Mouse (Mus musculus): ENCODE data around the gene Mas1. TPM values are rescaled to one million over a fixed set of nuclear protein-coding genes. Genes with fewer than 3 reads are reported as not detected.

Gene Mas1
- total RNA-seq (2023): not detected in 2 replicates

GRCm38 (mm10) chr17:12868043-12868442, at the start of gene Mas1:
TSS of gene Mas1 (minus strand) at chr17:12868143.

DNA sequence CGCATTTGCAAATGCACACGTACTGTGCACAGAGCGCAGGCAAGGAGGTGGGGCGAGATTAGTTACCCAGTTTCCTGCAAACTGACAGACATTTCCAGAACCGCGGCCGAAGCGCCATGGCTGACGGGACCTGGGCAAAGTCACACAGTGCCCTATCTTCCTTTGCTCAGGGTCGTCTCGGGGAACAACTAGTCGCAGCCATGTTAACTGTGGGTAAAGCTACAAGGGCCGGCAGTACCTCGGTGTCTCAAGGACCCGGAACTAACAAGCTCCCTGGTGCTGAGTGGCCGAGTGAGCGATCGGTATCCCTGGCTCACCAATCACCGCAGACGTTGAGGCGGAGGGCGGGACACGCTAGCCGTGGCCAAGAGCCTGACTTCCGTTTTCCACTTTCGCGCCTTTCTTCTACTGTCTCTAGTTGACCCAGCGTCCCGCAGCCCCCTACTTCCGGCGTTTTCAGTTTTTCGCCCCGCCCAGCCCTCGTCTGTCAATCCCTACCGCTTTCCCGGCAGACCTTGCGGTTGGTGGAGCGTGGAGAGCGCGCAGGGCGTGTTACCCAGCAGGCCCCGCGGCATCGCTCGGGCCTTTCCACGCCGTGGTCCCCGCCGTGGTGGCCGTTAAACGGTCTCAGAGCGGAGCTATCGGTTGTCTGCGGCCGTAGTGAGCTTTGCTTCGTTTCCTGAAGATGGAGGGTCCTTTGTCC, 48.1 kb upstream of the Mas1 start, which contains the start of gene Mrpl18:
Mrpl18 (minus strand) TSS at position 465 of the 703 bp plus-strand sequence.

GRCm38 (mm10) chr17:12915488-12915880, 47.5 kb upstream of the Mas1 start, which contains the start of gene Tcp1:
TSS of gene Tcp1 (plus strand) at chr17:12915701.

DNA sequence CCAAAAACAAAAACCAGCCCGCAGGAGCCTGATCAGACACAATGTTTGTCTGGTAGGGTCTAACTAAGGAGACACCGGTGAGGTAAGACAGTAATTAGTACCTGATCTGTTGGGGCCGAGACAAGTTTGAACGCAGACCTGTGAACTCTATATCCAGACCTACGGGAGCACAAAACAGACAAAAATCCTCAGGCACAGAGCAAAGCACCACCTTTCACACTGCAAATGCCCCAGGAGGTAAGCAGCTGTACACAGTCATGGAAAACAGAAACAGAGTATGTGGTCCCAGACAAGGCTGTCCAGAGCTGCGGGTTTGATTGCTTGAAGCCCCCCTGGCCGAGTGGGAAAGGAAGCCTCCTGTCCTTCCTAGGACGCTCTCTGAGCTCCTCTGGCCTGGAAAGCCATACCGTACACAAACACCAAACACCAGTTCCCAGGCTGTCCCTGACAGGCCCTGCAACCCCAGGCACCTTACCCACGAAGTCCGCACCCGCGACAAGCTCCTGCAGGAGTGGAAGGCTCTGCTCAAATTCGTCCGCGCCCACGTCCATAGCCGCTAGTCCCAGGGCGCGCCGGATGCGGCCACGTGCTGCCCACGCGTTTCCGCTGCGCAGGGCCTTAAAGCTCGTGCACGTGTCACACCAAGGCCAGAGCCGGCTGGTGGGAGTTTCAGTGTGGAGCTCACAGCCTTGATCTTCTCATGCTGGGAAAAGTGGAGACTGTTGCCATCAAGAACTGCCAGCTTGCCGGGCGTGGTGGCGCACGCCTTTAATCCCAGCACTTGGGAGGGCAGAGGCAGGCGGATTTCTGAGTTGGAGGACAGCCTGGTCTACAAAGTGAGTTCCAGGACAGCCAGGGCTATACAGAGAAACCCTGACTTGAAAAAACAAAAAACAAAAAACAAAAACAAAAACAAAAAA, 41.7 kb upstream of the Mas1 start, which contains the start of gene Pnldc1:
Pnldc1 (minus strand) TSS at position 870 of the 920 bp plus-strand sequence.

DNA sequence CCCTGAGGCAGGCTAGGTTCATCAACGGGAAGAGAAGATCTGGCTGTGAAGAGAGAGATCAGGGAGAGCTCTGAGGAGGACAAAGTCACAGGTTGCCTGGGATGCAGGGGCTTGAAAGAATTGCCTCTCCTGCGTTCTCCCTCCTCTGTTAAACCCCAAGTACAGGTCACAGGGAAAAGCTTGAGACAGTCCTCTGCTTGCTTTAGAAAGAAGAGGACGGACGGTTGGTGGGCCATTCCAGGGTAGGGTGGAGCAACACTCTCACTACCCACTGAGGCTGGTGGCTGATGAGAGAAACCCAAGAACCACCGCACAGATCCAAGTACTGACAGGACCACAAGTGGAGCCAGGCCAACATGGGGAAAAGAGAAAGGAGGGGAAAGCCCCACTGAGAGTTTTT, 7.8 kb upstream of the Mas1 start, which contains the start of gene Mrgprh:
Mrgprh (plus strand) TSS at position 301 of the 400 bp plus-strand sequence.

Other genes starting within 250 kb of the Mas1 start
- not detected in 2 replicates for gene Slc22a1, start 192.3 kb downstream of the Mas1 start, total RNA-seq (2023)
- 25.6 and 28.2 TPM in 2 replicates for gene Igf2r, start 98.5 kb downstream of the Mas1 start, total RNA-seq (2023)
- gene Mrgprh, start 7.9 kb upstream of the Mas1 start, total RNA-seq (2023): not detected in 2 replicates
- gene Pnldc1, start 42.1 kb upstream of the Mas1 start, total RNA-seq (2023): not detected in 2 replicates
- 90.3 and 93.7 TPM in 2 replicates for gene Tcp1, start 47.6 kb upstream of the Mas1 start, total RNA-seq (2023)
- 43.5 and 47.2 TPM in 2 replicates for gene Mrpl18, start 48.2 kb upstream of the Mas1 start, total RNA-seq (2023)
- gene Acat3, start 72.5 kb upstream of the Mas1 start, total RNA-seq (2023): not detected in 2 replicates
- 5.7 and 6.4 TPM in 2 replicates for gene Acat2, start 92.6 kb upstream of the Mas1 start, total RNA-seq (2023)
- gene Wtap, start 126.0 kb upstream of the Mas1 start, total RNA-seq (2023): 73.5 and 94.9 TPM in 2 replicates
- 82.3 and 118 TPM in 2 replicates for gene Sod2, start 138.7 kb upstream of the Mas1 start, total RNA-seq (2023)
- 0.41 and 1.5 TPM in 2 replicates for gene Gpr31b, start 184.2 kb upstream of the Mas1 start, total RNA-seq (2023)
- not detected in 2 replicates for gene Tcp10b, start 193.0 kb upstream of the Mas1 start, total RNA-seq (2023)

Data from neutrophil, adult 65 days (primary cell).